Mouse (Mus musculus) embryonic facial prominence, embryonic 14.5 days (tissue): ENCODE results near the gene Washc4. TPM values are rescaled to one million over a fixed set of nuclear protein-coding genes. Genes with fewer than 3 reads are reported as not detected.

Experiments
- ATAC-seq: fragments of 200-750 bp; cut with Nextera tagmentation; 2 replicates; pipeline ENCODE4 v1.8.0; 2017; ENCODE audit warnings: low read depth, moderate number of reproducible peaks, moderate TSS enrichment
- DNase-seq: peaks from one replicate; pipeline ENCODE4 v3.0.0-alpha.2; 2015; ENCODE audit warnings: low spot score
- H3K27ac ChIP-seq: fragments of 300-500 bp; sonication (generic); replicated peaks from 2 replicates; pipeline ENCODE4 v1.5.1; 2014; ENCODE audit warnings: low read depth, mild to moderate bottlenecking, low read length, moderate library complexity
- H3K27me3 ChIP-seq: fragments of 300-500 bp; sonication (generic); replicated peaks from 2 replicates; pipeline ENCODE4 v1.6.1; 2014; ENCODE audit warnings: low read length; ENCODE audit not compliant: control insufficient read depth, insufficient read depth
- H3K36me3 ChIP-seq: fragments of 300-500 bp; sonication (generic); 2 replicates; pipeline ENCODE4 v1.6.1; 2014; ENCODE audit warnings: low read length, mixed read lengths; ENCODE audit not compliant: control insufficient read depth, insufficient read depth
- H3K4me1 ChIP-seq: fragments of 300-500 bp; sonication (generic); 2 replicates; pipeline ENCODE4 v1.6.1; 2014; ENCODE audit warnings: antibody characterized with exemption, low read length; ENCODE audit not compliant: control insufficient read depth, insufficient read depth
- H3K4me2 ChIP-seq: fragments of 300-500 bp; sonication (generic); 2 replicates; pipeline ENCODE4 v1.6.1; 2014; ENCODE audit warnings: low read depth, mild to moderate bottlenecking, low read length, moderate library complexity, mixed read lengths
- H3K4me3 ChIP-seq: fragments of 300-500 bp; sonication (generic); 2 replicates; pipeline ENCODE4 v1.5.1; 2014; ENCODE audit warnings: low read depth, mild to moderate bottlenecking, low read length
- H3K9ac ChIP-seq: fragments of 300-500 bp; sonication (generic); 2 replicates; pipeline ENCODE4 v1.6.1; 2014; ENCODE audit warnings: low read depth, mild to moderate bottlenecking, low read length, moderate library complexity, mixed read lengths
- H3K9me3 ChIP-seq: fragments of 300-500 bp; sonication (generic); 2 replicates; pipeline ENCODE4 v1.6.1; 2016; ENCODE audit warnings: low read length; ENCODE audit not compliant: control insufficient read depth
- WGBS: fragments of 180-500 bp; shearing (Covaris S2); extraction: QIAGEN DNeasy Blood & Tissue Kit; methylation state at CpG from one replicate; pipeline ENCODE4 v1.1.7; 2014; 5-methylcytosine and 5-hydroxymethylcytosine counted together
- polyA plus RNA-seq: library from polyadenylated mRNA; unstranded; fragments of >200 nt; fragmentation: Nextera tagmentation; extraction: Ambion mirVana; gene quantifications from 2 replicates; pipeline ENCODE4 v1.2.1, GENCODE M21; 2014

Washc4 gene
- polyA plus RNA-seq, 1 experiment from 2014 or later, result 41.4 TPM

DNA sequence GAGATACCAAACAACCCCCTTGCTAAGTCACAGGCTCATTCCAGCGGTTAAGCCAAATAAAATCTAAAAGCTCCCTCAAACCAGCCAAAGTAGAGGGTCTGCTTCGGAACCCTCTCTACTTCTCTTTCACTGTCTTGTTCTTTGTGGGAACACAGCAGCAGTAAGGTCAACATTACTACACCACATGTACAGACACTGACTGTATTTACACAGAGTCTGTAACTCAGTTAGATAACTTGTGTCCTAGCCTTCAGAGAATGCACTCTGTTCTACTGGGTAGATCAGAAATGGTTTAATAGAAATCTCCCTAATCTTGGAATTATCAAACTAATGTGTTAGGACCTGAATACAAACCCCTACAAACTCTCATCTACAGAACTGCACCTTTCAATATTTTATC lies 92.6 kb downstream of the Washc4 start:
- Histone ChIP-seq H3K9me3 (no peaks in the 10 kb centered on the region), H3K4me1 (no peaks in the 10 kb centered on the region), H3K27me3 (no peaks in the 10 kb centered on the region), H3K27ac (no peak overlapping the region), H3K9ac (no peak overlapping the region), H3K36me3 (no peaks in the 10 kb centered on the region), H3K4me3 (no peak overlapping the region), H3K4me2 (no peak overlapping the region)
- 88% methylated on average over 2 of the region's 2 CpGs for WGBS
- ATAC-seq, result no peak
- no peak for DNase-seq

GRCm38 (mm10) chr10:83637295-83637694 lies 93.7 kb downstream of the Washc4 start:
- no peaks in the 10 kb centered on the region for H3K9me3 ChIP-seq
- no peak overlapping the region for H3K4me2 ChIP-seq
- H3K4me1 ChIP-seq, result no peaks in the 10 kb centered on the region
- H3K27ac ChIP-seq, result peak overlapping the region; percentile 34; the same call in 1 of the 2 replicates
- H3K9ac ChIP-seq, result no peak overlapping the region
- peak; percentile 76 for DNase-seq
- H3K4me3 ChIP-seq, result no peak overlapping the region
- peak; percentile 80 for ATAC-seq
- 27% methylated on average over 6 of the region's 6 CpGs for WGBS
- no peaks in the 10 kb centered on the region for H3K36me3 ChIP-seq
- H3K27me3 ChIP-seq, result no peaks in the 10 kb centered on the region

GRCm38 (mm10) chr10:83639881-83640386 lies 96.4 kb downstream of the Washc4 start:
- ATAC-seq (no peak), DNase-seq (no peak)
- Histone ChIP-seq H3K4me2 (no peak overlapping the region), H3K27ac (no peak overlapping the region), H3K4me1 (no peaks in the 10 kb centered on the region; the same call in 1 of the 2 replicates), H3K4me3 (no peak overlapping the region), H3K27me3 (no peaks in the 10 kb centered on the region), H3K36me3 (no peaks in the 10 kb centered on the region), H3K9ac (no peak overlapping the region), H3K9me3 (no peaks in the 10 kb centered on the region)
- WGBS, result 80% methylated on average over 10 of the region's 10 CpGs

- Histone ChIP-seq H3K9me3 (no peaks in the 10 kb centered on the region), H3K9ac (no peak overlapping the region), H3K4me1 (peaks cover 3% of the 10 kb centered on the region; the same call in 1 of the 2 replicates), H3K4me2 (no peak overlapping the region), H3K27me3 (no peaks in the 10 kb centered on the region), H3K36me3 (no peaks in the 10 kb centered on the region), H3K27ac (no peak overlapping the region), H3K4me3 (no peak overlapping the region)
- 90% methylated on average over 3 of the region's 3 CpGs for WGBS
- DNase-seq, result no peak
- no peak for ATAC-seq
These were observed 98.1 kb downstream of the Washc4 start for GRCm38 (mm10) chr10:83641641-83642040.

GRCm38 (mm10) chr10:83644167-83644566 lies 100.6 kb downstream of the Washc4 start:
- H3K4me2 ChIP-seq, result no peak overlapping the region
- WGBS, result 81% methylated on average over 8 of the region's 8 CpGs
- H3K27ac ChIP-seq, result no peak overlapping the region
- H3K9ac ChIP-seq, result no peak overlapping the region
- H3K4me3 ChIP-seq, result no peak overlapping the region
- H3K36me3 ChIP-seq, result no peaks in the 10 kb centered on the region
- H3K9me3 ChIP-seq, result no peaks in the 10 kb centered on the region
- ATAC-seq (no peak), DNase-seq (no peak)
- peaks cover 8% of the 10 kb centered on the region for H3K4me1 ChIP-seq
- no peaks in the 10 kb centered on the region for H3K27me3 ChIP-seq

GRCm38 (mm10) chr10:83644865-83645715 lies 101.5 kb downstream of the Washc4 start:
- no peak for ATAC-seq
- Histone ChIP-seq H3K9ac (no peak overlapping the region), H3K27me3 (no peaks in the 10 kb centered on the region), H3K27ac (peak overlapping the region; percentile 6; the same call in 1 of the 2 replicates), H3K9me3 (no peaks in the 10 kb centered on the region), H3K4me3 (no peak overlapping the region), H3K4me1 (peaks cover 8% of the 10 kb centered on the region), H3K4me2 (no peak overlapping the region), H3K36me3 (no peaks in the 10 kb centered on the region)
- 63% methylated on average over 16 of the region's 16 CpGs for WGBS
- DNase-seq, result peak; percentile 27

DNA sequence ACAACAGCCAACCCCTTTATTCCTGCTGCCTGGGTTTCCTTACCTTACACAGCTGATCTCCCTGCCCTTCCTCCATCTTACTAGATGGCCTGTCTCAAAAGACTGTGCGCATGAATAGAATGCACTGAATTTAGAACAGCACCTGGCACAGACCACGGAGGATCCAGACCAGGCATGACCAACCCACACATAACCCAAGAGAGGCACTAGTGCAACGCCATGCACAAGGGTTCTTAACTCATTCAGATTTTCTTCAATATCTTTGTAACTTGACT lies 102.1 kb downstream of the Washc4 start:
- no peak overlapping the region for H3K27ac ChIP-seq
- DNase-seq (no peak), ATAC-seq (no peak)
- H3K4me3 ChIP-seq, result no peak overlapping the region
- H3K9me3 ChIP-seq, result no peaks in the 10 kb centered on the region
- H3K27me3 ChIP-seq, result no peaks in the 10 kb centered on the region
- peaks cover 8% of the 10 kb centered on the region for H3K4me1 ChIP-seq
- no peak overlapping the region for H3K9ac ChIP-seq
- no peak overlapping the region for H3K4me2 ChIP-seq
- no peaks in the 10 kb centered on the region for H3K36me3 ChIP-seq
- 93% methylated on average over 3 of the region's 3 CpGs for WGBS
